11 mouse cellular contexts compared by ENCODE assay signal in the genomic region with DNA sequence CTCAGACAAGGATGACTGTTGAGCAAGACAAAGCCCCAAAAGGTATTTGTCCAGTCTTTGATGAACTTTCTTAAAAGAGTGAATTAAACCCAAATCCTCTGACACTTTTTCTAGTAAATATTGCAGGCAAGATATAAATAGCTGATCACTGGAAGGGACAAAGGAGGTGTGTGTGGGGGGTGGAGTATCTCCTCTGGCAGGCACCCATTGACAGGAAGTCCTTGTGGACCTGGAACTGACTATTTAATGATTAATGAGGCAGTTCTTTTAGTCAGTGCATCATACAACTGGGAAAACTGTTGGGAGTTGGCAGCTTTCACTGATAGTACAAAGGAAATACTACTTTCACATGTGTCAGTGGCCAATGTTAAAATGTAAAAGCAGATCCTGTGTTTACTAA.
A peak's percentile ranks its signal among the peaks of the same experiment; 100 is the strongest.
DNase-seq lines count a peak whose midpoint lies in the region; ATAC-seq and TF ChIP-seq lines count a peak whose summit lies in the region.
"Had no signal": no experiment of that assay in that cellular context is flagged by ENCODE, and none has a peak within 500 bp of the region (broad histone marks: within the 10 kb centered on the region; RNA-seq: fewer than 3 reads in every experiment).

No protein-coding gene starts in this region.

- TF ChIP-seq CTCF in lung, embryonic 14.5 days (IDR thresholded peaks at IDR 0.05; ENCODE audit: low read depth): no peak
- TF ChIP-seq CTCF in heart, postnatal 0 days (IDR thresholded peaks at IDR 0.05; ENCODE audit: low read depth): no peak
- no peak for TF ChIP-seq CTCF in liver, postnatal 0 days (IDR thresholded peaks at IDR 0.05; ENCODE audit: low read depth)

- H3K36me3 ChIP-seq in lung, embryonic 14.5 days (ENCODE audit: insufficient read depth): no peaks in the 10 kb centered on the region
- H3K36me3 ChIP-seq in heart, postnatal 0 days (replicated peaks; ENCODE audit: control insufficient read depth, insufficient read depth, low read length): no peaks in the 10 kb centered on the region
- H3K36me3 ChIP-seq in kidney, embryonic 16.5 days (ENCODE audit: insufficient read depth, low read length): no peaks in the 10 kb centered on the region
- H3K36me3 ChIP-seq in liver, postnatal 0 days (replicated peaks; ENCODE audit: insufficient read depth, low read length): no peaks in the 10 kb centered on the region
- H3K36me3 ChIP-seq: limb, embryonic 10.5 days had no signal

- H3K4me3 ChIP-seq in lung, embryonic 14.5 days (ENCODE audit: low read depth, low read length): no peak overlapping the region
- no peak overlapping the region for H3K4me3 ChIP-seq in heart, postnatal 0 days (ENCODE audit: low read depth, low read length)
- H3K4me3 ChIP-seq in kidney, embryonic 16.5 days (ENCODE audit: low read length): no peak overlapping the region
- H3K4me3 ChIP-seq in liver, postnatal 0 days (ENCODE audit: low read depth, low read length): no peak overlapping the region
- H3K4me3 ChIP-seq: limb, embryonic 10.5 days had no signal

- H3K4me2 ChIP-seq in lung, embryonic 14.5 days: no peak overlapping the region
- H3K4me2 ChIP-seq in heart, postnatal 0 days (ENCODE audit: low read depth, low read length): no peak overlapping the region
- H3K4me2 ChIP-seq in kidney, embryonic 16.5 days (replicated peaks; ENCODE audit: low read depth, low read length): no peak overlapping the region
- H3K4me2 ChIP-seq in liver, postnatal 0 days (ENCODE audit: low read depth, low read length): no peak overlapping the region

- no peak overlapping the region for H3K27ac ChIP-seq in lung, embryonic 14.5 days (ENCODE audit: low read depth)
- no peak overlapping the region for H3K27ac ChIP-seq in heart, postnatal 0 days (ENCODE audit: low read depth)
- no peak overlapping the region for H3K27ac ChIP-seq in kidney, embryonic 16.5 days (ENCODE audit: low read length)
- H3K27ac ChIP-seq in liver, postnatal 0 days (ENCODE audit: low read depth): no peak overlapping the region; the same call in 1 of the 2 replicates
- H3K27ac ChIP-seq: limb, embryonic 10.5 days; macrophage had no signal

- no peaks in the 10 kb centered on the region for H3K9me3 ChIP-seq in lung, embryonic 14.5 days (ENCODE audit: low read depth, low read length)
- H3K9me3 ChIP-seq in heart, postnatal 0 days (replicated peaks; ENCODE audit: control insufficient read depth, low read length): no peaks in the 10 kb centered on the region
- H3K9me3 ChIP-seq in kidney, embryonic 16.5 days (ENCODE audit: low read length): no peaks in the 10 kb centered on the region
- H3K9me3 ChIP-seq in liver, postnatal 0 days (ENCODE audit: low read length): no peaks in the 10 kb centered on the region
- H3K9me3 ChIP-seq: limb, embryonic 10.5 days had no signal

- H3K4me1 ChIP-seq in lung, embryonic 14.5 days (ENCODE audit: insufficient read depth): peaks cover 4% of the 10 kb centered on the region; the same call in 1 of the 2 replicates
- no peaks in the 10 kb centered on the region for H3K4me1 ChIP-seq in heart, postnatal 0 days (ENCODE audit: control insufficient read depth, insufficient read depth)
- H3K4me1 ChIP-seq in kidney, embryonic 16.5 days (ENCODE audit: insufficient read depth, low read length): peaks cover 11% of the 10 kb centered on the region
- H3K4me1 ChIP-seq in liver, postnatal 0 days (ENCODE audit: insufficient read depth): no peaks in the 10 kb centered on the region
- H3K4me1 ChIP-seq: limb, embryonic 10.5 days had no signal

- H3K27me3 ChIP-seq in lung, embryonic 14.5 days (ENCODE audit: insufficient read depth, low read length): no peaks in the 10 kb centered on the region
- H3K27me3 ChIP-seq in heart, postnatal 0 days (ENCODE audit: control insufficient read depth, insufficient read depth, low read length): no peaks in the 10 kb centered on the region
- H3K27me3 ChIP-seq in kidney, embryonic 16.5 days (ENCODE audit: insufficient read depth, low read length): no peaks in the 10 kb centered on the region
- no peaks in the 10 kb centered on the region for H3K27me3 ChIP-seq in liver, postnatal 0 days (ENCODE audit: insufficient read depth, low read length)

- peak; percentile 8 for DNase-seq in lung, embryonic 14.5 days
- DNase-seq in lung, postnatal 4 days: no peak
- peak; percentile 13 for DNase-seq in heart, postnatal 0 days (ENCODE audit: low spot score)
- DNase-seq in liver, postnatal 0 days: peak; percentile 25
- no peak for DNase-seq in natural killer cell, adult 2 months (ENCODE audit: low spot score in 2 of 2)
- DNase-seq in cerebellum, adult 18-20 months: no peak
- DNase-seq: cerebellum, postnatal 36 days; right cerebral cortex, postnatal 25 days had no signal

- no peak for TF ChIP-seq EP300 in heart, postnatal 0 days (IDR thresholded peaks at IDR 0.05; ENCODE audit: low read depth)
- peak; percentile 40 for TF ChIP-seq EP300 in liver, postnatal 0 days (IDR thresholded peaks at IDR 0.05; ENCODE audit: low read depth)

- H3K9ac ChIP-seq in lung, embryonic 14.5 days: no peak overlapping the region
- H3K9ac ChIP-seq in heart, postnatal 0 days (replicated peaks; ENCODE audit: low read depth, low read length): no peak overlapping the region
- no peak overlapping the region for H3K9ac ChIP-seq in kidney, embryonic 16.5 days (replicated peaks; ENCODE audit: low read length)
- no peak overlapping the region for H3K9ac ChIP-seq in liver, postnatal 0 days (replicated peaks)

- no peak; the same call in 1 of the 2 replicates for ATAC-seq in lung, embryonic 14.5 days (ENCODE audit: insufficient read depth)
- ATAC-seq in heart, postnatal 0 days (ENCODE audit: insufficient read depth, low read depth): no peak
- ATAC-seq in kidney, embryonic 16.5 days (ENCODE audit: low FRiP score, low TSS enrichment): peak; percentile 49; the same call in 1 of the 2 replicates
- peak; percentile 66 for ATAC-seq in liver, postnatal 0 days

Comparison
In these comparisons a context has a peak if more than half of its experiments do, and no peak if none do; other contexts are left out.
1. DNase-seq: peak in lung, embryonic 14.5 days (single experiment), heart, postnatal 0 days (single experiment) and liver, postnatal 0 days (single experiment); none in lung, postnatal 4 days (0 of 2), natural killer cell, adult 2 months (0 of 2) and cerebellum, adult 18-20 months (0 of 2).
2. ATAC-seq: peak in kidney, embryonic 16.5 days (single experiment) and liver, postnatal 0 days (single experiment); none in lung, embryonic 14.5 days (single experiment) and heart, postnatal 0 days (single experiment).